Mouse (Mus musculus): ENCODE results near the gene Ndufs1.
"Not testable (repeated sequence)": the region's sequence is repeated elsewhere in the genome, so short reads cannot be mapped to it uniquely, and the experiment has no call there.

Gene Ndufs1

GRCm38 (mm10) chr1:63176604-63177421 lies at the start of gene Ndufs1, which contains the start of gene Eef1b2:
Ndufs1 (minus strand) TSS chr1:63176833.
Eef1b2 (plus strand) TSS chr1:63176825.
- peak; percentile 86 for DNase-seq (ENCODE audit: low read depth, low spot score)

GRCm38 (mm10) chr1:63225890-63226289 lies 49.3 kb upstream of the Ndufs1 start:
- DNase-seq (ENCODE audit: low read depth, low spot score) = no peak

GRCm38 (mm10) chr1:63225009-63225408 lies 48.4 kb upstream of the Ndufs1 start:
- DNase-seq (ENCODE audit: low read depth, low spot score) = no peak

- no peak for DNase-seq (ENCODE audit: low read depth, low spot score)
Observed at GRCm38 (mm10) chr1:63219277-63219676, 42.6 kb upstream of the Ndufs1 start.

GRCm38 (mm10) chr1:63214631-63215030 lies 38.0 kb upstream of the Ndufs1 start:
- DNase-seq (ENCODE audit: low read depth, low spot score) = no peak

- no peak for DNase-seq (ENCODE audit: low read depth, low spot score)
Observed at GRCm38 (mm10) chr1:63214271-63214558, 37.6 kb upstream of the Ndufs1 start, which contains the start of gene Gpr1. Gpr1 (minus strand) TSS chr1:63214543.

GRCm38 (mm10) chr1:63213478-63214270 lies 37.0 kb upstream of the Ndufs1 start:
- no peak for DNase-seq (ENCODE audit: low read depth, low spot score)

GRCm38 (mm10) chr1:63209861-63210529 lies 33.4 kb upstream of the Ndufs1 start:
- no peak for DNase-seq (ENCODE audit: low read depth, low spot score)

- DNase-seq (ENCODE audit: low read depth, low spot score) = no peak
Observed at GRCm38 (mm10) chr1:63207607-63208006, 31.0 kb upstream of the Ndufs1 start.

- DNase-seq (ENCODE audit: low read depth, low spot score) = no peak
Observed at GRCm38 (mm10) chr1:63204660-63205394, 28.2 kb upstream of the Ndufs1 start.

GRCm38 (mm10) chr1:63203950-63204659 lies 27.5 kb upstream of the Ndufs1 start:
- no peak for DNase-seq (ENCODE audit: low read depth, low spot score)

- no peak for DNase-seq (ENCODE audit: low read depth, low spot score)
Observed at GRCm38 (mm10) chr1:63203471-63203870, 26.8 kb upstream of the Ndufs1 start.

GRCm38 (mm10) chr1:63201672-63202071 lies 25.0 kb upstream of the Ndufs1 start:
- DNase-seq (ENCODE audit: low read depth, low spot score) = no peak

- DNase-seq (ENCODE audit: low read depth, low spot score) = no peak
Observed at GRCm38 (mm10) chr1:63200322-63200721, 23.7 kb upstream of the Ndufs1 start.

GRCm38 (mm10) chr1:63199387-63199786 lies 22.8 kb upstream of the Ndufs1 start:
- no peak for DNase-seq (ENCODE audit: low read depth, low spot score)

- no peak for DNase-seq (ENCODE audit: low read depth, low spot score)
Observed at GRCm38 (mm10) chr1:63195848-63196512, 19.3 kb upstream of the Ndufs1 start.

GRCm38 (mm10) chr1:63192306-63193065 lies 15.9 kb upstream of the Ndufs1 start:
- no peak for DNase-seq (ENCODE audit: low read depth, low spot score)

- DNase-seq (ENCODE audit: low read depth, low spot score) = no peak
Observed at GRCm38 (mm10) chr1:63190851-63191250, 14.2 kb upstream of the Ndufs1 start.

GRCm38 (mm10) chr1:63188536-63188935 lies 11.9 kb upstream of the Ndufs1 start:
- no peak for DNase-seq (ENCODE audit: low read depth, low spot score)

- not testable (repeated sequence) for DNase-seq (ENCODE audit: low read depth, low spot score)
Observed at GRCm38 (mm10) chr1:63185430-63185829, 8.8 kb upstream of the Ndufs1 start.
